Mouse (Mus musculus) gastrocnemius, adult 8-10 months (tissue): Measurements from ENCODE around the gene Krtap10-10. TPM values are rescaled to one million over a fixed set of nuclear protein-coding genes. Genes with fewer than 3 reads are reported as not detected.

Experiments
- DNase-seq, 2 experiments: peaks; one replicate each; pipeline ENCODE4 v3.0.0; 2022; ENCODE audit warnings: low spot score in 2 of 2
- total RNA-seq, 4 experiments: library from RNA; stranded (reverse); gene quantifications; 2 replicates each; pipeline ENCODE4 v1.2.4; 2022

Gene Krtap10-10
- total RNA-seq, 4 experiments from 2014 or later, result not detected

GRCm38 (mm10) chr10:77867546-77867945, 31.8 kb downstream of the Krtap10-10 start:
- no peak for DNase-seq

- DNase-seq, result no peak
Observed at GRCm38 (mm10) chr10:77869651-77870050, 33.9 kb downstream of the Krtap10-10 start.

DNA sequence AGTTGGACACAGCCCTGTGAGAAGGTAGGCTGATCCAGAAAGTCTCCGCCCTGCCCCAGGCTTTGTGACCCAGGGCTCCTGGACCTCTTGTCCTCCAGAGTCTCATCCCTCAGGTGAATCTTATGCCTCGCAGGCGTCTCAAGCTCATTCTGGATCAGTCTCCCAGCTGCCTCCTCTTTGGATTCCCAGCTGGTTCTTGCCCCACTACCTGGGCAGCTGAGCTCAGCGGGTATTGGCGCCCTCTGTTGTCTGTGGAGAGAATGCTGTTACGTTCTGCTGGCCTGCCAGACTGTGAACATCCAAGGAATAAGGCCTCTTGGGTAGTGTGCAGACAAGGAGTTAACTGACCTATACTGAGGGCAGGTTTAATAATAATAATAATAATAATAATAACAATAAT, 43.2 kb downstream of the Krtap10-10 start:
- DNase-seq, result no peak

DNA sequence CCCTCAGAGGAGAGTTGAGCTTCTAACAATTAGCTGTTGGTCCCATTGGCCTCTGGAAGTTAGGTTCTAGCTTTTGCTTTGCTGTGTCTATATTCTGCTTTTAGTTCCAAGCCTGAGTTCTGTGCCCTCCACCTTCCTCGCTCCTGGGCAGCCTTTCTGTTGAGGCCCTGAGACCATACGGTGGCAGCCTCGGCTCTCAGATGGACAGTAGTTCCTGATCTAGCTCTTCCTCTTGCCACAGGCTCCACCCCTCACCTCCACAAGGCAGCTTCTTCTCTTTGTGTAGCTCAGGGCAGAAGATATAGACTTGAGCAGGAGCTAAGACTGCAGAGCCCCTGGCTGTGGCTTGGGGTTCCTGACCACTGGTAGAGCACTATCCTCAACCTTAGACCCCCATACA, 44.6 kb downstream of the Krtap10-10 start:
- DNase-seq, result no peak

- DNase-seq, result no peak
Observed at GRCm38 (mm10) chr10:77882553-77882952, 46.8 kb downstream of the Krtap10-10 start.

GRCm38 (mm10) chr10:77886007-77886747, 50.4 kb downstream of the Krtap10-10 start:
- no peak for DNase-seq

Other genes with a start within 250 kb of the Krtap10-10 start
- 10 to 100 TPM; 38.7 to 59.9 (median 41.6) TPM for gene Sumo3, start 229.8 kb upstream of the Krtap10-10 start, total RNA-seq
- 10 to 100 TPM in 2 of 4 experiments, 1 to 10 TPM in 2; 5.7 to 18.3 (median 11.6) TPM for gene Gm49325, start 229.8 kb upstream of the Krtap10-10 start, total RNA-seq
- 100 to 1,000 TPM in 2 of 4 experiments, 10 to 100 TPM in 2; 81.6 to 141 (median 104) TPM for gene Ube2g2, start 213.7 kb upstream of the Krtap10-10 start, total RNA-seq
- gene Tspear, start 149.4 kb upstream of the Krtap10-10 start, total RNA-seq, result not detected
- not detected for gene Gm19402, start 145.2 kb upstream of the Krtap10-10 start, total RNA-seq
- gene Gm9508, start 138.7 kb upstream of the Krtap10-10 start, total RNA-seq, result not detected
- not detected for gene Gm10272, start 129.3 kb upstream of the Krtap10-10 start, total RNA-seq
- not detected for gene Gm10024, start 124.5 kb upstream of the Krtap10-10 start, total RNA-seq
- gene Gm10142, start 120.1 kb upstream of the Krtap10-10 start, total RNA-seq, result not detected
- gene Krtap12-1, start 115.3 kb upstream of the Krtap10-10 start, total RNA-seq, result not detected
- not detected for gene Gm10100, start 109.5 kb upstream of the Krtap10-10 start, total RNA-seq
- not detected for gene Gm18596, start 93.3 kb upstream of the Krtap10-10 start, total RNA-seq
- gene Gm9736, start 84.6 kb upstream of the Krtap10-10 start, total RNA-seq, result not detected
- gene Gm3233, start 76.3 kb upstream of the Krtap10-10 start, total RNA-seq, result not detected
- not detected for gene Gm3238, start 64.6 kb upstream of the Krtap10-10 start, total RNA-seq
- not detected for gene Gm7138, start 59.0 kb upstream of the Krtap10-10 start, total RNA-seq
- not detected for gene Gm3250, start 53.4 kb upstream of the Krtap10-10 start, total RNA-seq
- gene Gm7137, start 47.7 kb upstream of the Krtap10-10 start, total RNA-seq, result not detected
- not detected for gene Gm9639, start 40.9 kb upstream of the Krtap10-10 start, total RNA-seq
- not detected for gene Gm19668, start 36.8 kb upstream of the Krtap10-10 start, total RNA-seq
- not detected for gene Gm9507, start 24.1 kb upstream of the Krtap10-10 start, total RNA-seq
- not detected for gene Gm2696, start 21.3 kb upstream of the Krtap10-10 start, total RNA-seq
- not detected for gene Krtap10-4, start 8.9 kb upstream of the Krtap10-10 start, total RNA-seq
- gene Gm36176, start 10.9 kb downstream of the Krtap10-10 start, total RNA-seq, result not detected
- not detected for gene Gm10318, start 16.9 kb downstream of the Krtap10-10 start, total RNA-seq
- not detected for gene Gm3285, start 26.0 kb downstream of the Krtap10-10 start, total RNA-seq
- under 1 TPM; 0.07 to 0.49 (median 0.08) TPM for gene Lrrc3, start 66.6 kb downstream of the Krtap10-10 start, total RNA-seq
- under 1 TPM in 2 of 4 experiments, not detected in 2; 0.07 to 0.20 TPM for gene Trpm2, start 134.6 kb downstream of the Krtap10-10 start, total RNA-seq
- gene 1810043G02Rik, start 142.6 kb downstream of the Krtap10-10 start, total RNA-seq, result 1 to 10 TPM; 3.2 to 4.7 (median 3.4) TPM
- gene Pfkl, start 174.1 kb downstream of the Krtap10-10 start, total RNA-seq, result 10 to 100 TPM in 1 of 4 experiments, 1 to 10 TPM in 3; 7.0 to 10.6 (median 7.2) TPM
- gene Dnmt3l, start 206.0 kb downstream of the Krtap10-10 start, total RNA-seq, result not detected
- not detected for gene Aire, start 207.7 kb downstream of the Krtap10-10 start, total RNA-seq
- 1 to 10 TPM; 1.0 to 1.6 (median 1.3) TPM for gene Icosl, start 233.4 kb downstream of the Krtap10-10 start, total RNA-seq